Mouse (Mus musculus) testis, adult 2 months (tissue): ENCODE data around the gene Tnfrsf13c. TPM values are rescaled to one million over a fixed set of nuclear protein-coding genes. Genes with fewer than 3 reads are reported as not detected.
"Not testable (repeated sequence)": the region's sequence is repeated elsewhere in the genome, so short reads cannot be mapped to it uniquely, and the experiment has no call there.

Source experiments
- H3K27ac ChIP-seq: fragments of 200-500 bp; 2 replicates; pipeline ENCODE4 v1.5.1; 2012; ENCODE audit warnings: low read depth, low read length; ENCODE audit not compliant: control insufficient read depth, insufficient read depth
- H3K27me3 ChIP-seq: fragments of 200-500 bp; 2 replicates; pipeline ENCODE4 v1.6.1; 2012; ENCODE audit warnings: mild to moderate bottlenecking, low read length, moderate library complexity; ENCODE audit not compliant: control insufficient read depth, insufficient read depth
- H3K36me3 ChIP-seq: fragments of 200-500 bp; 2 replicates; pipeline ENCODE4 v1.6.1; 2012; ENCODE audit warnings: mild to moderate bottlenecking, low read length; ENCODE audit not compliant: control insufficient read depth, insufficient read depth
- H3K4me1 ChIP-seq: fragments of 200-500 bp; 2 replicates; pipeline ENCODE4 v1.6.1; 2012; ENCODE audit warnings: low read length; ENCODE audit not compliant: control insufficient read depth, insufficient read depth
- H3K4me3 ChIP-seq: fragments of 200-500 bp; 2 replicates; pipeline ENCODE4 v1.5.1; 2012; ENCODE audit warnings: low read depth, mild to moderate bottlenecking, low read length, moderate library complexity, mixed read lengths; ENCODE audit not compliant: control insufficient read depth
- CTCF ChIP-seq: fragments of 200-500 bp; IDR thresholded peaks from 2 replicates; pipeline ENCODE4 v1.5.1; 2012; ENCODE audit warnings: low read depth, mild to moderate bottlenecking, inconsistent platforms, low read length, moderate library complexity; ENCODE audit not compliant: control insufficient read depth, insufficient read depth, insufficient replicate concordance
- POLR2A ChIP-seq: fragments of 200-500 bp; IDR thresholded peaks from 2 replicates; pipeline ENCODE4 v1.6.1; 2012; ENCODE audit warnings: low read depth, mild to moderate bottlenecking, inconsistent platforms, low read length, moderate library complexity; ENCODE audit not compliant: control insufficient read depth
- polyA plus RNA-seq: library from polyadenylated mRNA; depleted of rRNA; stranded (reverse); fragments of >200 nt; gene quantifications from 2 replicates; pipeline ENCODE4 v1.2.3, GENCODE M21; 2012

Gene Tnfrsf13c
- polyA plus RNA-seq, 1 experiment, result 7.2 TPM

- H3K27ac ChIP-seq, result no peak overlapping the region
- peak overlapping the region; percentile 68 for H3K4me3 ChIP-seq
- peaks cover 6% of the 10 kb centered on the region for H3K4me1 ChIP-seq
- no peaks in the 10 kb centered on the region for H3K27me3 ChIP-seq
- H3K36me3 ChIP-seq, result no peaks in the 10 kb centered on the region
- TF ChIP-seq CTCF (no peak), POLR2A (no peak; the same call in 1 of the 2 replicates)
Measured at GRCm38 (mm10) chr15:82255944-82256383, 31.8 kb upstream of the Tnfrsf13c start.

GRCm38 (mm10) chr15:82255248-82255647 lies 31.1 kb upstream of the Tnfrsf13c start:
- Histone ChIP-seq H3K4me1 (peaks cover 6% of the 10 kb centered on the region), H3K4me3 (peak overlapping the region; percentile 68), H3K27me3 (no peaks in the 10 kb centered on the region), H3K36me3 (no peaks in the 10 kb centered on the region), H3K27ac (no peak overlapping the region)
- TF ChIP-seq POLR2A (no peak), CTCF (no peak)

- no peak within 1 kb of the TSS for H3K27ac ChIP-seq
- H3K4me1 ChIP-seq, result no peaks in the 10 kb centered on the region; the same call in 1 of the 2 replicates
- TF ChIP-seq CTCF (no peak), POLR2A (no peak)
- H3K27me3 ChIP-seq, result no peaks in the 10 kb centered on the region
- no peaks in the 10 kb centered on the region for H3K36me3 ChIP-seq
- H3K4me3 ChIP-seq, result no peak within 1 kb of the TSS
Measured at GRCm38 (mm10) chr15:82252097-82252496, 27.9 kb upstream of the Tnfrsf13c start, which contains the start of gene 1500009C09Rik. TSS of gene 1500009C09Rik (plus strand) at chr15:82252397.

- no peaks in the 10 kb centered on the region for H3K27me3 ChIP-seq
- H3K27ac ChIP-seq, result no peak overlapping the region
- H3K4me1 ChIP-seq, result no peaks in the 10 kb centered on the region; the same call in 1 of the 2 replicates
- TF ChIP-seq CTCF (no peak), POLR2A (no peak)
- no peak overlapping the region for H3K4me3 ChIP-seq
- no peaks in the 10 kb centered on the region for H3K36me3 ChIP-seq
Measured at GRCm38 (mm10) chr15:82251579-82251978, 27.4 kb upstream of the Tnfrsf13c start.

- Histone ChIP-seq H3K4me1 (peaks cover 12% of the 10 kb centered on the region), H3K27me3 (no peaks in the 10 kb centered on the region), H3K36me3 (no peaks in the 10 kb centered on the region), H3K4me3 (no peak overlapping the region), H3K27ac (no peak overlapping the region)
- TF ChIP-seq POLR2A (no peak), CTCF (no peak)
Measured at GRCm38 (mm10) chr15:82247131-82247776, 23.1 kb upstream of the Tnfrsf13c start.

GRCm38 (mm10) chr15:82244805-82245161 lies 20.6 kb upstream of the Tnfrsf13c start:
- H3K27me3 ChIP-seq, result not testable (repeated sequence)

GRCm38 (mm10) chr15:82244115-82244804 lies 20.1 kb upstream of the Tnfrsf13c start, which contains the start of gene Cenpm:
TSS of gene Cenpm (minus strand) at chr15:82244748.
- TF ChIP-seq POLR2A, result peak; percentile 59
- TF ChIP-seq CTCF, result no peak
- H3K27me3 ChIP-seq, result no peaks in the 10 kb centered on the region

More at GRCm38 (mm10) chr15:82244805-82245161, 20.6 kb upstream of the Tnfrsf13c start:
- not testable (repeated sequence) for H3K36me3 ChIP-seq
- peak overlapping the region; percentile 99 for H3K27ac ChIP-seq
- H3K4me3 ChIP-seq, result peak overlapping the region; percentile 99
- H3K4me1 ChIP-seq, result peaks cover 12% of the 10 kb centered on the region

GRCm38 (mm10) chr15:82243742-82244114 lies 19.6 kb upstream of the Tnfrsf13c start:
- Histone ChIP-seq H3K36me3 (no peaks in the 10 kb centered on the region), H3K4me1 (peaks cover 12% of the 10 kb centered on the region), H3K27ac (no peak overlapping the region), H3K27me3 (no peaks in the 10 kb centered on the region), H3K4me3 (peak overlapping the region; percentile 99)
- TF ChIP-seq POLR2A (no peak), CTCF (no peak)

More at GRCm38 (mm10) chr15:82244115-82244804, 20.1 kb upstream of the Tnfrsf13c start, which contains the start of gene Cenpm:
- H3K4me1 ChIP-seq, result peaks cover 12% of the 10 kb centered on the region
- H3K36me3 ChIP-seq, result no peaks in the 10 kb centered on the region
- H3K27ac ChIP-seq, result peak within 1 kb of the TSS; percentile 99
- H3K4me3 ChIP-seq, result peak within 1 kb of the TSS; percentile 99
